Mouse (Mus musculus) small intestine, adult 2 months (tissue): Measurements from ENCODE around the gene Astn2.

Source experiments
- CTCF ChIP-seq: fragments of 200-500 bp; IDR thresholded peaks from 2 replicates; pipeline ENCODE4 v1.5.1; 2012; ENCODE audit warnings: low read depth, mild to moderate bottlenecking, control low read depth, inconsistent platforms, low read length, moderate library complexity, mixed read lengths; ENCODE audit not compliant: insufficient replicate concordance, insufficient read length; ENCODE audit errors: extremely low read depth
- POLR2A ChIP-seq: fragments of 200-500 bp; IDR thresholded peaks from 2 replicates; pipeline ENCODE4 v1.6.1; 2012; ENCODE audit warnings: low read depth, mild to moderate bottlenecking, control low read depth, inconsistent platforms, low read length, moderate library complexity

DNA sequence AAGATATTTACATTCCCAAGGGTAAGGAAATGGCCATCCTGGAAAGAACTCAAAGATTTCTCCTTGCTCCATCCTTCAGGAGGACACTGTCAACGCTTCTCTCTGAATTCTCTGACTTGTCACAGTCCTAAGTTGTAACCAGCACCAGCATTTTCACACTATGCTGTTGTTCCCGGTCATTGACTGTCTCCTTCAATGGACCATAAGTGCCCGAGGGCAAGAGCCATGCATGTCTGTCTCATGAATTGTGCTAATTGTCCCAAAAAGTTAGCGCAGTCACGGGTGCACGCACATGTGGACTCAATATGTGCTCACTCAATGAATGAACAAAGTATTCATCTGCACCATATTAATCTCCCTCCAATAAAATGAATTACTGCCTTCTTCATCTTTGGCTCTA lies 741.2 kb downstream of the Astn2 start:
- no peak for TF ChIP-seq POLR2A
- no peak for TF ChIP-seq CTCF
